Mouse (Mus musculus) olfactory bulb, adult 2 months (tissue): Measurements from ENCODE around the gene Arglu1.

Experiments
- CTCF ChIP-seq: fragments of 200-500 bp; IDR thresholded peaks from 2 replicates; pipeline ENCODE4 v1.5.1; 2012; ENCODE audit warnings: low read depth, mild to moderate bottlenecking, low read length, moderate library complexity; ENCODE audit not compliant: insufficient read depth
- POLR2A ChIP-seq: fragments of 200-500 bp; IDR thresholded peaks from 2 replicates; pipeline ENCODE4 v1.6.1; 2012; ENCODE audit warnings: mild to moderate bottlenecking, low read depth, low read length, moderate library complexity; ENCODE audit not compliant: insufficient read depth

- TF ChIP-seq CTCF: no peak
- TF ChIP-seq POLR2A: no peak
These were observed 68.3 kb downstream of the Arglu1 start for GRCm38 (mm10) chr8:8622031-8622430.
